Mouse (Mus musculus): ENCODE data around the gene Caskin2.

Caskin2 gene

DNA sequence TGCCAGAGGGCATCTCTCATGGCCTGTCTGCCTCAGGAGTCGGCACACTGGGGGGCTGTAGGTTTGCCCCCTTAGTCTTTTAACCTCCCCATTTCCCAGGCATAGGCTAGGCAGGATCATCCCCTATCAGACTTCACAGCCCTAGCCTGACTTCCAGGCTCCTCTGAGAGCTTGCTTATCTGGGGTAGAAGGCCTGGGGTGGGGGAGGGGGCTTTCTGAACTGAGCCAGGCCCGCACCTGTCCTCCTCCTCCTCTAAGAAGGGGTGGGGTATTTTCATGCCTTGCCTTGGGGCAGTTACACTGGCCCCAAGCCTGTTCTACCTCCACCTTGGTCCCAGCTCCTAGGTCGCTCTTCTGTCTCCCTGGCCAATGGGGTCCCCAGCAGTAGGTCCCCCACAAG, 18.1 kb upstream of the Caskin2 start:
- no peak for DNase-seq (ENCODE audit: low spot score)

DNA sequence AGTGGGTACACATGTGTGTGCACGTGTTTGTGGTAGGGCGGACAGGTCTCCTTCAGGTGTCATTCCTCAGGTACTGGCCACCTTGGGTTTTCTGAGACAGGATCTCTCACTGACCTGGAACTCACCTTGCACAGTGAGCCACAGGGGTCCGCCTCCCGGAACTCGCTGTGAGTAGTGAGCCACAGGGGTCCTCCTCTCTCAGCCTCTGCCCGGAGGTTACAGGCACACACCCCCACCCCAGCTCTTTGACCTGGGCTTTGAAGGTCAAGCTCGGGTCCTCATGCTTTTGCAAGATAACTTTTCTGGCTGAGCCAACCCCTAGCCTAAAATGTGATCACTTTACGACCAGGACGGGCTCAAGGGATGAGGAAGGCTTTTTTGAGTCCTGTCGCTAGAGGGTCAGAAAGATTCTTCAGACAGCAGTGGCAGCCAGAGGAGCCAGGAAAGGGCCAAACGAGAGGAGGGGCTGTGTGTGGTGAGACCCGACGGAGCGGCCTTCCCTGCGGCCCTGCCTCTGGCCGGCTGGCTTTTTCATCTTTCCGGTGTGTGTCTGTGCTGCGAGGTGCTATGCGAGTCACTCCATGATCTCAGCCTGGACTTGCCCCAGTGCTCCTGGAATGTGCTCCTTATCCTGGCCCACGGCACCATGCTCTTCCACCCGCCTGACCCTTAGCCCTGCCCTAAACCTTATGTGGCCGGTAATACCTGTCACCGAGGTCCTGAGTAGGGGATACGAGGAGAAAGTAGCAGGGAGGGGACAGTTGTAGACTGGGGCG, 17.3 kb upstream of the Caskin2 start:
- DNase-seq (ENCODE audit: low spot score), result no peak

DNA sequence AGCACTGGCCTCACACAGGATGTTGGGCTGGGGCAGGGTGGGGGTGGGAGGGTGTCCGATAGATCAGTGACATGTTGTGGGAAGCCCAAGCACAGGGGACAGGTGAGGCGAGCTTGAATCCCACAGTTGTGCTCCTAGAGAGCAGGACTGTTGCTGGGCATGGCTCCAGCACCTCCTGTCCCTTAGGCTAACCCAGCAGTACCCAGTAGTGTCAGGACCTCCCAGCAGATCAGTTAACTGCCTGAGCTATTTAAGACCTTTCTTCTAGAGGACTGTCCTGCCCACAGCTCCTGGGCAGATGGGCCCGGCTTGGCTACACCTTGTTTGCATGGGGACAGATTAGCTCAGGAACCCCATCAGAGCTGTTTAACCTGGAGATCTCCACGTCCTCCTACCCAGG, 15.6 kb upstream of the Caskin2 start:
- no peak for DNase-seq (ENCODE audit: low spot score)

DNA sequence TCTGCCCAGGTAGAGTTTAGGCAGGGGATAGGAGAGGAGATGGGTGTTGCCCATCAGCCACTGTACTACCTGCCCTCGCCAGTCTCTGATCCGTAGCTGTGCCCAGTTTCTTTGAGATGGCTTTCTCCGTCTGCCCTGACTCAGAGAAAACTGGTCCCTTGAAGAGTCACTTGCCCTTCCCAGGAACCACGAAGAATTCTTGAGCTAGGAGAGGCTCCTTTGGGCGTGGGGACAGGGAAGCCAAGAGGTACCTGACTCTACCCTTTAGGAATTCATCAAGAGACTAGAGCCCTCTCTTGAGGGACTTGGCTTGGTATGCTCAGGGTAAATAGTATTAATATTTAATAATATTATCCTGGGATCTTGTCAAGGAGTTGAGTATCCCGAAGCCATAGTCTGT, 14.2 kb upstream of the Caskin2 start:
- DNase-seq (ENCODE audit: low spot score), result no peak

DNA sequence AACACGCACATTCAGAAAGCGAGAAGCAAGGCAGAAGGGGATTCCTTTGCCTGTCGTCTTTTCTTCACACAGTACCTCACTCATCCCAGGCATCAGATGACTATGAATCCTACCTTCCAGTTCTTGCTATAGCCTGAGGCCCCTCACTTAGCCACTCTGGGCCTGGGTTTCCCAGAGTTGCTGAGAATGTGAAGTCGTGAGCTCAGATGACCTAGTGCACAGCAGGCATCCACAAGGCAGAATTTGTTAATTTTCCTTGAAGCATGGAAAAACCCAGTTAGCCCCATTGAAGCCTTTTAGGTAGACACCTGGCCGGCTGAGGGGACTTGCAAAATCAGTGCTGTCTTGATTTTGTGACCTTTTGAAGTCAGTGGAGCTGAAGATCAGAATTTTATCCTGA, 13.0 kb upstream of the Caskin2 start:
- DNase-seq (ENCODE audit: low spot score), result no peak

DNA sequence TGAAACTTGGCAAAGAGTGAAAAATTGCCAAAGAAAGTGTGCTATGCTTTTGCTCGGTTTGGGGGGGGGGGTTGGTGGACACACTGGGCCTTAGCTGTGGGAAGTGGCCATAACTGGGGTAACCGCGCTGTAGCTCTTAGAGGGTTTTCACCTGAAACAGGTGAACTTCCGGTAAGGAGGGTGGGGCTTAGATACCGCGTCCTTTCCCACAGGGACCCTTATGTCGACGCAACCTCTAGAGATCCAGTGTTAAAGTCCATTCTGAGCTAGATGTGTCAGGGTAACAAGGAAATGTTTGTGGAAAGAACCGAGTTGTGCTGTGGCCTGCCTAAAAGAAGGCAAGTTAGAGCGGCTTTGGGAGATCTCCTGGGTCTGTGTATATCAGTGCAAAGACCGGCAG, 11.4 kb upstream of the Caskin2 start:
- no peak for DNase-seq (ENCODE audit: low spot score)

DNA sequence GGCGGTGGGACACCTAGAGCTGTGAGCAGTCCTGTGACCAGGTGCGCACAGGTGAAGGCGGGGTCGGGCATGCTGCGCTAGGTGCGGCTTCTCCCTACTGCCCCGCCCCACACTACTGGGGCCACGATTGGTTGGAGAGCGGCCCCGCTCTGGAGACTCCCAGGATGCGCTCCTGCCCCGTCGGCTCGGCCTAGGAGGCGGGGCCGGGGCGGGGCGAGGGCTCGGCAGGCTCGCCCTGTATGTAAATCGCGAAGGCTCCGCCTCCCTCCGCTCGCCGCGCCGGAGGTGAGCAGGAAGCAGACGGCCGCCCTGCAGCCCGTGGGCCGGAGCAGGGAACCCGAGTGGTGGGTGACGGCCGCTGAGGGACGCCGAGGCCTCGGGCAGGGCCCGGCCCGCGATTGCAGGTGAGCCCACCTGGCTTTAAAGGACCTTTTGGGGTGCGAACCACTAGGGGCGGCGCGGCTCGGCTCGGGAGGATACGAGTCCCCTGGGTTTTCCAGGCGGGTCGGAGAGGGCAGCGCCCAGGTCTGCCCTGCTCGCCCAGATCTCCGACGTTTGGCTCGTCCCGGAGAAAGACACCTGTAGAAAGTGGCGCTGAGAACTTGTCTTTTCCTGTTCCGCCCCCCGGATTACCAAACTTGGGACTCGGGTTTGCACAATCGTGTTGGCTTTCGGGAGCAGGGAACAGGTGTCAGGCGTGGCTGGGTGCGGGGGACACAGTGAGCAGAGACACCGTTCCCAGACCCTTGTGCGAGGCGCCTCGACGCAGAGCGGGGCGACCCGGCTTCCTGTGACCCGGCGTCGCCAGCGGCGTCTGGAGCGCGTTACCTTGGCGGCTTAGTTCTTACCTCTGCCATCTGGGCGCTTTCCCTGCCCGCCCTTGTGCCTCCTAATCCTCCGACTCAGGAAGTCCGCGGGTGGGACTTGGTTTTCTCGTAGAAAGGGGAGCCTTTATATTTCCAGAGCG, 10.6 kb upstream of the Caskin2 start, which contains the start of gene Llgl2:
Gene Llgl2 (plus strand): TSS at position 276 of the 967 bp plus-strand sequence.
- DNase-seq (ENCODE audit: low spot score), result peak; percentile 86

DNA sequence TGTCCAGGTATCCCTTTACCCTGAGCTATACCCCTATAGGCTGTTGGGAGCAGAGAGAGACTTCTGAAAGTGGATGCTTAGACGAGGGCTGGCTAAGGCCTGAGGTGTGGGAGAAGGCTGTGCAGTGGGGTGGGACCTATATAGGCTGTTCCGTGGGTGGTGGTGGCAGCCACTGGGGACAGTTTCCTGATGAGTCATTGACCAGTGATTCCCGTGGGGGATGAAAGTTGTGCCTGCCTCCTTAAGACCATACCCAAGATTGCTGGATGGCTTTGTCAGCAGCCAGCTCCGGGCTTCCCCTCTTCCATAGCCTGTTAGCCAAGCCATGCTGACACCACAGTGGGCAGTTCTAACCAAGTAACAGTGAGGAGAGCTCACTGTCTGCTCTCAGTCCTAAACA, 7.6 kb upstream of the Caskin2 start:
- no peak for DNase-seq (ENCODE audit: low spot score)

DNA sequence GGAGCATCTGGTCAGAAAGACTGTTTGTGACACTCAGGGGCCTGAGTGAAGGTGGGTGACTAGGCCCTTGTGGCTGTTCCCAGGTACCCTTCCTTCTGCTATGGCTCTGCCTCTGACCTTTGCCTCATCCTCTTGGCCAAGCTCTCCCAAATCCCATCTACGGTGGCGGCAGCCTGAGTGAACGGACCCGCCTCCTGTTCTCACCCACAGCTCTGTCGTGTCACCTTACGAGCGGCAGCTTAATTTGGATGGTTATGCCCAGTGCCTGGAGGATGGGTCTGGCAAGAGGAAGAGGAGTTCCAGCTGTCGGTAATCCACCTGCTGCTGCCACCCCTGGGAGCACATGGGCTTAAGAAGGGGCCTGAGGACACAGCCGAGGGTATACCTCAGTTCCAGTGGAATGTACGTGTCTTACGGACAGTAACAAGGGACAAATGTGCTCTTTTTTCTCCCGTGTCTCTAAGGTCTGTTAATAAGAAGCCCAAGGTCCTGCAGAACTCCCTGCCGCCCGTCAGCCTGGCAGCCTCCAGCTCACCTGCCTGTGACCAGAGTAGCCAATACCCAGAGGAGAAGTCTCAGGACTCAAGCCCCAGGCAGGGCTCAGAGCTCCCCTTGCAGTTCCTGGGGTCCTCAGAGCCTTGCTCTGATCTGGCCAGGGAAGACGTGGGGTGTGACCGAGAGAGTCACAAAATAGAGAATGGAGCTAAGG, 6.6 kb upstream of the Caskin2 start:
- DNase-seq (ENCODE audit: low spot score), result no peak

DNA sequence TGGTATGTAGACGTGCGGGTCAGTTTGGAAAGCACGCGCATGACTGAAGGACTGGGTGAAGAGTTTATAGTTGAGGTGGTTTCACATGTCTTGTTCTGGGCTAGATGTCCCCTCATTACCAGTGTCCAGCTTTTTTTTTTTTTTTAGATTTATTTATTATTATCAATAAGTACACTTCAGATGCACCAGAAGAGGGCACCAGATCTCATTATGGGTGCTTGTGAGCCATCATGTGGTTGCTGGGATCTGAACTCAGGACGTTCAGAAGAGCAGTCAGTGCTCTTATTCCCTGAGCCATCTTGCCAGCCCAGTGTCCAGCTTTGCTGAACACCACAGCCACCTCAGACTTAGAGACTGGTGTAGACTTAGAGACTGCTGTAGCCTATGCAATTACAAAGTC, 3.9 kb upstream of the Caskin2 start:
- DNase-seq (ENCODE audit: low spot score), result no peak

DNA sequence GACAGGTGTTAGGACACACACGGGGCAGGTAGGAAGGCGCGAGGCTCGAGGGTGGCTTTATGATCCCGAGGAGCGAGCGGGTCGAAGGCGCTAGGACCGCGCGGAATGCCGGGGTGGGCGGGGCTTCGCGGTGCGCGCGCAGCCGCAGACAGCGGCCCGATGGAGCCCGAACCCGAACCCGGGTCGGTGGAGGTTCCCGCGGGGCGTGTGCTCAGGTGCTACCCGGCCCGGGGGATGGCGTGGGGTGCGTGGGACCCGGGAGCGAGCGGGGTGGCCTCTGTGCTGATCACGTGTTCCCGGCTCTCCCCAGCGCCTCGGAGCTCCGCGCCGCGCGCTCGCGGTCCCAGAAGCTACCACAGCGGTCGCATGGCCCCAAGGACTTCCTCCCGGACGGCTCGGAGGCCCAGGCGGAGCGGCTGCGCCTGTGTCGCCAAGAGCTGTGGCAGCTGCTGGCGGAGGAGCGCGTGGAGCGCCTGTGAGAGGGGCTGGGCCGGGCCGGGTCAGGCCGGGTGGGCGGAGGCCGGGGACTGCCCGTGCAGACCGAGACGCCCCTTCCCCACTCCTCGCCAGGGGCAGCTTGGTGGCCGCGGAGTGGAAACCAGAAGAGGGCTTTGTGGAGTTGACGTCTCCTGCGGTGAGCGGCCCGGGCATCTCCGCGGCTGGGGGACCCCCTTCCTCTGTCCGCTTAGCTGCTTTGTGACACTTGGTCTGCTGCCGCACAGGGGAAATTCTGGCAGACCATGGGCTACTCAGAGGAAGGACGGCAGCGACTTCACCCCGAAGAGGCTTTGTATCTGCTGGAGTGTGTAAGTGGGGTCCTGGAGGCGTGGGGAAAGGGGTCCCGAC, 1.4 kb upstream of the Caskin2 start, which contains the start of gene Tsen54:
Gene Tsen54 (plus strand): TSS at position 120 of the 846 bp plus-strand sequence.
- peak; percentile 74 for DNase-seq (ENCODE audit: low spot score)

DNA sequence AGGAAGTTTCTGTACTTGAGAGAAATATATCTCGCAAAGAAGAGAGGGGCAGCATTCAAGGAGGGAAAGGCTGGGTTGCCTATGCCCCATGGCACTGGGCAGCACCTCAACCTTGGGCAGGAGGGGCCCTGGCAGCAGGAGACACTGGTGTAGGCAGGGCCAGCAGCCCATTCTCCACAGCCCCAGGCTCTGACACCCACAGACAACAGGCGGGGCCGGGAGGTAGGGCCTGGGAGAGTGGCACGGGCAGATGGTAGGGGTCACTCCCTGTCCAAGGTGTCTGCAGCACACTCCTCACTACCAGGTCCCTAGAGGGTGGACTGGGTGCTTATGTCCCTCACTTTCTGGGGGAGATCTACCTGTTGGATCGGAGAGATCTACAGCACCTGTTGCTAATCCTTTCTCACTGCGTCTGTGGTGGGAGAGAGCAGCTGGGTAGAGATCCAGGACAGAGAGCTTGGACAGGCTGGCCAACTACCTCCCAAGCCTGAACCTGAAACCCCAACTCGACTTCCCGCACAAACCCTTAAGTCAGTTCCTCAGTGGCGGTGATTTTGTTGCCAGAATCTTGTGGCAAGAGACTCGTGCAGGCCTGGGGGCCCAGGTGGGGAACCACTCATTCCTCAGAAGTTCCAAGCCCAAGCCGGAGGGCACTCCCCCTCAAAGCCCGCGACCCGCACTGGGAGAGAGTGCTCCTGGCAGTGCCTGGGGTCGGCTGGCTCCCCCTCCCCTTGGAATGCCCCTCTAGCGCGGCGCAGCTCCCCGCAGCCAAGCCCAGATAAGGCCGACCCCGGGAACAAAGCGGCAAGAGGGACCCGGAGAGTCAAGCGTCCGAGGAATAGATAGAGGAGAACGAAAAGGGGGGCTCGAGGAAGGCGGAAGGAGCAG, 662 bp downstream of the Caskin2 start:
- no peak for DNase-seq (ENCODE audit: low spot score)

DNA sequence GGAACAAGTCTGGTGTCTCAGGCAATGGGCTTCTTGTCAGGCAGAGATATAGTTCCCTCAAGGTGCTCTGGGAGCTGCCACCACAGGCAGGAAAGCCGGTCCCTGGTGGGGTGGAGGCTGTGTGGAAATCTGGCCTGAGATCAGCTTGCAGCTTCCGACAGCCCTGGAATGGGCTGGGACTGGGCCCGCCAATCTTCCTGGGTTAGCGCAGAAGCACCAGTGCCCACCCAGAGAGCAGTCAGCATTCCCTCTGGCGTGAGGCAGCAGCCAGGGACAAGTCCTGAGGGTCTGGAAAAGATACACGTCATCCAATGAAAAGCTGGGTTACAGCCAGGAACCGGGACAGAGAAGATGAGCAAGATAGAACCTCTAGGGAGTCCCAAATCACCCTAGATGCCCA, 1.3 kb downstream of the Caskin2 start:
- no peak for DNase-seq (ENCODE audit: low spot score)

DNA sequence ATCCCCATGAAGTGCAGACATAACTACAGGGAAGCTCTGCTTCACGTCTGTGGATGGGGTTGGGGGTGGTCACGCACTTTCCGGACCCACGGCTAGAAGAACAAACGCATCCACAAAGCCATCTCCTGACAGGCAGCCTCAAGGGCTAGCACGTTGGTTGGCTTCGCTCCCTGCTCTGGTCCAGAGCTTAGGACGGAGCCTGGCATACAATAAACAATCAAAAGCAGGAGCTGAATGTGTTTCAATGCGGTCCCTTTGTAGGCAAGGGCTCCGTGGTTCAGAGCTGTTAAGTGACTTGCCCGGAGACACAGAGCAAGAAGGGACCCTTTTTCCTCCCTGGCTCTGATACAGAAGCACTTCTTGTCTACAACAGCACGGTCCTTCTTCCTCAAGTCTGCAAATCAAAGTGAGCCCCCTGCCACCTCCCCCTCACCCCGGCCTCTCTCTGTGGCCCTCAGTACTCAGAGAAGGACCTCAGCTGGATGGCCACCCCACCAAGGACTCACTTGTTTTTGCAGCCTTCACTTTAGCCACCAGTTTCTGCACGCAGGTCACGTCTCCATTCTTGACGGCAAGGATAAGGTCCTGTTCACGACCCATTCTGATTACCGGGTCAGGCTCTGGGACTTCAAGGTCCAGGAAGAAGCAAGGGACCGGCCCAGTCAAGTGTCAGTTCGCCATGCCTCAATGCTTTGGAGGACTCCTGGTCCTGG, 1.9 kb downstream of the Caskin2 start:
- DNase-seq (ENCODE audit: low spot score), result no peak

DNA sequence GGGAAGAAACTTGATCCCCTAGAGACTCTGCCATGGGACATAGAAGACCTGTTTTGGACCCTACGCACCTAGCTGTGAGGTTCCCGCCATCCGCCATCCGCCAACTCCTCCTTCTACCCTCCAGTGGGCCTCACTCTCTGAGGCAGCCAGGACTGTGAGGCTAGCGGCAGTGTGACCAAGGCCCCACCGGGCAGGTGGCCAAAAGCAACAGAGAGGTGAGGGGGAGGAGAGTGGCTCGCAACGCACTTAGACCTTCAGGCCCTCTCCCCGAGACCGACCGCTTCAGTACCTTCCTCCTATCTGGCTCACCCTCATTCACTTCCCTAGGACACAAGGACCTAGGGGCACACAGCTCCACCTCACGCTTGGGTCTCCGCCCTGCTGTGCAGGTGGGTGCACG, 3.1 kb downstream of the Caskin2 start:
- peak; percentile 72 for DNase-seq (ENCODE audit: low spot score)

DNA sequence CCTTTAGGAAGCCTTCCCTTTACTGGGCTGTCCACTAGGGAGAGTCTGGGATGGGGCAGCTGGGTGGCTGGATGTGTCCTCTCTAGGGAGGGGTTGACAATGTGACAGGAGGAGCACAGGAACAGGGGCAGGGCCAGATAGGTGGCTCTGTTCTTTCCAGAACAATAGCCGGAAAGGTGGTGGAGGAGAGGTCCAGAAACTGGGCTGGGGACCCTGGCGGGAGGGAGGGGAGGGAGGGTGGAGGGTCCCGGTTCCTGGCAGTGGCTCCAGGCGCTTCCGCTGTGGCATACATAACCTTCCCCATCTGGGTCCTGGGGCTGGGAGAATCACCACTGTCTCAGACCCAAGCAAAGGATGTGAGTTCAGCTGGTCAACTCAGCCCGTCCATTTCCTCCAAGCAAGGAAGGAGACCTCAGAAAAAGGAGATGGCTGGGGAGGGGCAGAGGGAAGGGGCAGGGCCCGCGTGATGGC, 4.1 kb downstream of the Caskin2 start:
- DNase-seq (ENCODE audit: low spot score), result no peak

DNA sequence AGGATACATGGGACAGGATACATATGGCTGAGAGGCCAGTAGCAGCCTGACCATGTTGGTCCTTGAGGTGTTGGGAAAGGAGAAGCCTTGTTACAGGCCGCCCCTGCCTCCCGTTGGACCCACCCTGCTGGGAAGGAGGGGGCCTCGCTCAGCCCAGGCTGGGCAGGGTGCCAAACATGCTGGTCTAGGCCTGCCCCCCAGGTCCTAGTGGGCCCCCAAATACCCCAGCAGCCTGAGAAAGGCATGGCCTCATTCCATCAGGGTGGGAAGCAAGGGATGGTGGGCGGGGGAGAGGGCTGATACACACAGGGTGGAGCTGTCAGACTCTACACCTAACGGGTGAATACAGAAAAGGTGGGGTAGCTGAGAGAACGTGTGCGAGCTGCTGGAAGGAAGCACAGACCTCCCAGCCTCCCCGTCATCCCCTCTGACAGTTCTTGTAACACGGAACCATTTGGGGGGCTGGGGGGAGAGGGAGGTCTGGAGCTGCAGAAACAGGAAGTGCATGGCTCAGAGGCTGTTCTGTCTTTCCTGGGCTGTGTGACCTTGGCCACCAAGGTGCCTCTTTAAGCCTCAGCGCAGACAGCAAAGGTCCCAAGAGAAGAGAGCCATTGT, 4.6 kb downstream of the Caskin2 start:
- no peak for DNase-seq (ENCODE audit: low spot score)

DNA sequence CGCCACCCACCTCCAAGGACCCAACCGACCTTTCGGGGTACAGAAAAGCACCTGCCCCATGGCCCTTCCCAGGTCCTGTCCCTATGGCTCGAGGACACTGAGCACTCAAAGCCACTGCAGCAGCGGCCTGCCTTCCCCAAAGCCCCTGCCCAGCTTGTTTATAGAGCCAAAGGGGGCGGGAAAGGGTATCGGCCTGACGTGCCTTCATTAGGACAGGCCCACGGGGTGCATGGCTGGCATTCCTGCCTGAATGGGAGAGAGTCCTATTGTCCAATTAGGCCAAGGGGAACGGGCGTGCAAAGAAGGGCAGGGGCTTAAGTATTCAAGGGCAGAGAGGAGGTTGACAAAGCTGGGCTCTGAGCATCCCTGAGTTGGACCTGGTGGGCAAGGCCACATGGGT, 5.5 kb downstream of the Caskin2 start:
- no peak for DNase-seq (ENCODE audit: low spot score)

DNA sequence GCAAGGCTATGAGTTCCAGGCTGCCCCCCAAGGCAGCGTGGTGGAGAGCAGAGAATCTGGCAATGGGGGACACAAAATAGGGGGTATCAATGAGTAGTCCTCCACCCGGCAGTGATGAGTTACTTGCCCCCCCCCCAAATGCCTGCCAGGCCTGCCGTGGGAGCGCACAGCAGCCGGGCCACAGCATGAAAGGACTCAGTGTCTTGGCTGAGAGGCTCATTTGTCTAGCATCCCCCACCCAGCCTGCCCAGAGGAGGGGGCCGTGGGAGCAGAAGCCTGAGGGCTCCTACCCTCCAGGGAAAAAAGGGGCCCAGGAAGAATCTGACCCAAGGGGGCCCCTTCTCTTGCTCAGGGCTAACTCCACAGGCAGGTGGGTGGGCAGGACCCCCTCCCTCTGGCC, 6.1 kb downstream of the Caskin2 start:
- no peak for DNase-seq (ENCODE audit: low spot score)
